Mouse (Mus musculus) kidney, postnatal 0 days (tissue): Measurements from ENCODE around the gene Stxbp3. TPM values are rescaled to one million over a fixed set of nuclear protein-coding genes. Genes with fewer than 3 reads are reported as not detected.

Experiments used
- ATAC-seq: fragments of 200-750 bp; cut with Nextera tagmentation; replicated peaks from 2 replicates; pipeline ENCODE4 v1.8.0; 2017; ENCODE audit warnings: low read depth, moderate number of reproducible peaks, moderate TSS enrichment, moderate library complexity; ENCODE audit not compliant: low FRiP score
- DNase-seq: peaks from one replicate; pipeline ENCODE4 v3.0.0-alpha.2; 2016; ENCODE audit warnings: low spot score
- H3K27ac ChIP-seq: fragments of 300-500 bp; sonication (generic); 2 replicates; pipeline ENCODE4 v1.5.1; 2014; ENCODE audit warnings: mild to moderate bottlenecking
- H3K27me3 ChIP-seq: fragments of 300-500 bp; sonication (generic); 2 replicates; pipeline ENCODE4 v1.6.1; 2014; ENCODE audit warnings: low read length, mixed read lengths; ENCODE audit not compliant: insufficient read depth
- H3K36me3 ChIP-seq: fragments of 300-500 bp; sonication (generic); 2 replicates; pipeline ENCODE4 v1.6.1; 2014; ENCODE audit warnings: low read length, mixed read lengths; ENCODE audit not compliant: insufficient read depth
- H3K4me1 ChIP-seq: fragments of 300-500 bp; sonication (generic); replicated peaks from 2 replicates; pipeline ENCODE4 v1.6.1; 2014; ENCODE audit warnings: antibody characterized with exemption, low read length, mixed read lengths; ENCODE audit not compliant: insufficient read depth
- H3K4me2 ChIP-seq: fragments of 300-500 bp; sonication (generic); 2 replicates; pipeline ENCODE4 v1.6.1; 2014; ENCODE audit warnings: mild to moderate bottlenecking, low read length, moderate library complexity, mixed read lengths
- H3K4me3 ChIP-seq: fragments of 300-500 bp; sonication (generic); replicated peaks from 2 replicates; pipeline ENCODE4 v1.5.1; 2014; ENCODE audit warnings: low read depth, low read length
- H3K9ac ChIP-seq: fragments of 300-500 bp; sonication (generic); 2 replicates; pipeline ENCODE4 v1.6.1; 2014; ENCODE audit warnings: low read depth, low read length
- H3K9me3 ChIP-seq: fragments of 300-500 bp; sonication (generic); replicated peaks from 2 replicates; pipeline ENCODE4 v1.6.1; 2016; ENCODE audit warnings: low read length, inconsistent platforms, mixed read lengths
- CTCF ChIP-seq: IDR thresholded peaks from 2 replicates; pipeline ENCODE4 v1.5.1; 2016; ENCODE audit warnings: antibody characterized with exemption, low read depth, mild to moderate bottlenecking, moderate library complexity
- WGBS: fragments of 180-500 bp; shearing (Covaris S2); extraction: QIAGEN DNeasy Blood & Tissue Kit; methylation state at CpG from one replicate; pipeline ENCODE4 v1.1.7; 2014; 5-methylcytosine and 5-hydroxymethylcytosine counted together
- polyA plus RNA-seq: library from polyadenylated mRNA; unstranded; fragments of >200 nt; fragmentation: Nextera tagmentation; extraction: Ambion mirVana; gene quantifications from 2 replicates; pipeline ENCODE4 v1.2.1, GENCODE M21; 2015

The Stxbp3 gene
- polyA plus RNA-seq, 1 experiment from 2014 or later: 35.5 TPM

- Histone ChIP-seq H3K27ac (no peak overlapping the region), H3K9me3 (no peaks in the 10 kb centered on the region), H3K27me3 (0 out of 2 replicates have a peak, but pooled peaks cover 4% of the 10 kb centered on the region), H3K4me2 (no peak overlapping the region), H3K4me3 (no peak overlapping the region), H3K36me3 (no peaks in the 10 kb centered on the region), H3K4me1 (no peaks in the 10 kb centered on the region), H3K9ac (no peak overlapping the region)
- TF ChIP-seq CTCF: no peak
- DNase-seq: no peak
- no peak for ATAC-seq
- 62% methylated on average over 9 of the region's 9 CpGs for WGBS
Measured at GRCm38 (mm10) chr3:108757570-108757969, 82.8 kb downstream of the Stxbp3 start.

- WGBS: 84% methylated on average over 1 of the region's 1 CpGs
- ATAC-seq (no peak), DNase-seq (no peak)
- Histone ChIP-seq H3K4me3 (no peak overlapping the region), H3K4me2 (no peak overlapping the region), H3K4me1 (no peaks in the 10 kb centered on the region), H3K27me3 (0 out of 2 replicates have a peak, but pooled peaks cover 4% of the 10 kb centered on the region), H3K27ac (no peak overlapping the region), H3K9me3 (no peaks in the 10 kb centered on the region), H3K36me3 (no peaks in the 10 kb centered on the region), H3K9ac (no peak overlapping the region)
- no peak for TF ChIP-seq CTCF
Measured at GRCm38 (mm10) chr3:108756131-108756530, 84.2 kb downstream of the Stxbp3 start.

- ATAC-seq (no peak), DNase-seq (no peak)
- WGBS: 83% methylated on average over 2 of the region's 2 CpGs
Measured at GRCm38 (mm10) chr3:108755542-108755941, 84.8 kb downstream of the Stxbp3 start.

GRCm38 (mm10) chr3:108754541-108754940 is 85.8 kb downstream of the Stxbp3 start:
- Histone ChIP-seq H3K27ac (no peak overlapping the region), H3K9me3 (no peaks in the 10 kb centered on the region), H3K4me3 (no peak overlapping the region), H3K4me2 (no peak overlapping the region), H3K9ac (no peak overlapping the region), H3K36me3 (no peaks in the 10 kb centered on the region), H3K4me1 (no peaks in the 10 kb centered on the region), H3K27me3 (0 out of 2 replicates have a peak, but pooled peaks cover 4% of the 10 kb centered on the region)
- DNase-seq (no peak), ATAC-seq (no peak)
- TF ChIP-seq CTCF: no peak
- WGBS: 83% methylated on average over 1 of the region's 1 CpGs

More at GRCm38 (mm10) chr3:108755542-108755941, 84.8 kb downstream of the Stxbp3 start:
- no peak for TF ChIP-seq CTCF
- Histone ChIP-seq H3K4me1 (no peaks in the 10 kb centered on the region), H3K4me2 (no peak overlapping the region), H3K4me3 (no peak overlapping the region), H3K9ac (no peak overlapping the region), H3K27me3 (0 out of 2 replicates have a peak, but pooled peaks cover 4% of the 10 kb centered on the region), H3K36me3 (no peaks in the 10 kb centered on the region), H3K9me3 (no peaks in the 10 kb centered on the region), H3K27ac (no peak overlapping the region)

GRCm38 (mm10) chr3:108751691-108752090 is 88.6 kb downstream of the Stxbp3 start:
- no peak for DNase-seq
- no peak for TF ChIP-seq CTCF
- Histone ChIP-seq H3K27me3 (no peaks in the 10 kb centered on the region), H3K9me3 (no peaks in the 10 kb centered on the region), H3K4me1 (no peaks in the 10 kb centered on the region), H3K36me3 (no peaks in the 10 kb centered on the region), H3K4me2 (no peak overlapping the region), H3K27ac (no peak overlapping the region), H3K9ac (no peak overlapping the region), H3K4me3 (no peak overlapping the region)
- no peak for ATAC-seq
- WGBS: 86% methylated on average over 6 of the region's 6 CpGs

GRCm38 (mm10) chr3:108751061-108751460 is 89.3 kb downstream of the Stxbp3 start:
- H3K9ac ChIP-seq: no peak overlapping the region
- no peak overlapping the region for H3K4me2 ChIP-seq
- H3K4me3 ChIP-seq: no peak overlapping the region
- no peaks in the 10 kb centered on the region for H3K36me3 ChIP-seq
- H3K4me1 ChIP-seq: no peaks in the 10 kb centered on the region
- peak; percentile 27 for DNase-seq
- H3K27ac ChIP-seq: no peak overlapping the region
- WGBS: 48% methylated on average over 6 of the region's 6 CpGs
- no peaks in the 10 kb centered on the region for H3K27me3 ChIP-seq
- no peak for TF ChIP-seq CTCF
- no peaks in the 10 kb centered on the region for H3K9me3 ChIP-seq
- ATAC-seq: no peak

- no peak overlapping the region for H3K9ac ChIP-seq
- H3K36me3 ChIP-seq: no peaks in the 10 kb centered on the region
- H3K4me2 ChIP-seq: no peak overlapping the region
- 70% methylated on average over 4 of the region's 4 CpGs for WGBS
- H3K27me3 ChIP-seq: no peaks in the 10 kb centered on the region
- no peaks in the 10 kb centered on the region for H3K9me3 ChIP-seq
- DNase-seq: no peak
- no peak overlapping the region for H3K27ac ChIP-seq
- no peak for TF ChIP-seq CTCF
- no peak for ATAC-seq
- no peak overlapping the region for H3K4me3 ChIP-seq
- no peaks in the 10 kb centered on the region for H3K4me1 ChIP-seq
Measured at GRCm38 (mm10) chr3:108744060-108744459, 96.3 kb downstream of the Stxbp3 start.

Other genes starting within 250 kb of the Stxbp3 start
- 5.9 and 6.8 TPM in 2 replicates for gene Wdr47, start 249.2 kb downstream of the Stxbp3 start, polyA plus RNA-seq
- gene Clcc1, start 186.6 kb downstream of the Stxbp3 start, polyA plus RNA-seq: 64.8 and 65.8 TPM in 2 replicates
- 26.7 and 29.0 TPM in 2 replicates for gene Gpsm2, start 118.2 kb downstream of the Stxbp3 start, polyA plus RNA-seq
- not detected in 2 replicates for gene Aknad1, start 100.9 kb downstream of the Stxbp3 start, polyA plus RNA-seq
- 0.04 TPM in 1 of 2 replicates, not detected in the other for gene Fndc7, start 49.5 kb upstream of the Stxbp3 start, polyA plus RNA-seq
- 47.6 and 56.4 TPM in 2 replicates for gene Prpf38b, start 71.2 kb upstream of the Stxbp3 start, polyA plus RNA-seq
- 0.29 and 0.42 TPM in 2 replicates for gene Henmt1, start 99.3 kb upstream of the Stxbp3 start, polyA plus RNA-seq
- gene Gm9857, start 99.9 kb upstream of the Stxbp3 start, polyA plus RNA-seq: not detected in 2 replicates
- 6.1 and 8.1 TPM in 2 replicates for gene Fam102b, start 187.1 kb upstream of the Stxbp3 start, polyA plus RNA-seq
- gene Slc25a54, start 239.9 kb upstream of the Stxbp3 start, polyA plus RNA-seq: not detected in 2 replicates